Mouse (Mus musculus) layer of hippocampus, adult 9-11 months (tissue): ENCODE data around the gene Poc1b.

Experiments used
- DNase-seq: peaks from one replicate; pipeline ENCODE4 v3.0.0; 2022

Gene Poc1b

DNA sequence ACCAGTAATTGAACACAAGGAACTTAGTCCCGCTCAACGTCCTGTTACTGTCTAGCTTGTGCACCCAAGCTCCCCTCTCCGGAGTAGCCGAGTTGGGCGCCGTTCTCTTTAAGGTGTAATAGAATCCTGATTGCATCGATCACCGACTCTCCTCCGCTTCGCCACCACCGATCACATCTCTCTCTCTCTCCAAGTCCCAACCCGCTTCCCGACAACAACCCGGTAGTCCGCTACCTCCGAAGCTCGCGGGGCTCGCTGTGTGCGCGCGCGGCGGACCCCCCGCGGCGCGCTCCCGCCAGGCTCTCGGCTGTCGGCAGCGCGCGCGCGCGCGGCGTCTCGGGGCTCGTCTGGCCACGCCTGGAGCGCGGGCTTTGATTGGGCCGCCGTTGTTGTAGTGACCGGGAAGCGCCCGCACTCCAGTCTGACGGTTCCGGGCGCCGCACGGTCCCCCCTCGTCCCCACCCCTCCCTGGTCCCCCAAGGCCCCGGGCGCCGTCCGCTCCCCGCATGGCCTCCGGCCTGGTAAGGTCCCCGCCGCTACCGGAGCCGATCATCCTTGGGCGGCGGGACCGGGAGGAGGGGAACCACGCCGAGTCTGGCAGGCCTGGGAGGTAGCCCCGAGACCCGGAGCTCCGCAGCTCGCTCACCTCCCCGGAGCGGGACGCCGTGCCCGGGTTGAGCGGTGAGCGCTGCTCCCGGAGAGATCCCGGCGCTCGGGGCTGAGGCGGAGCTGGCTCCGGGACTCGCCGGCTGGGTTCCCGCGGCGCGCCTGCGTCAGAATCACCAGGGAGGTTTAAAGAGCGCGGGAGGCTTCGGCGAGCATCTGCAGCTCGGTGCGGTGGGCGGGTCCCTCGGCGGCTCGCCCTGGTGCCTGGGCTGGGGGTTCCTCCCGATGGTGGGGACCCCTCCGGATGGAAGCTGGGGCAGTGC, at the start of gene Poc1b:
Gene Poc1b, plus strand, starts transcription at position 334 of the 929 bp plus-strand sequence.
- peak; percentile 82 for DNase-seq

DNA sequence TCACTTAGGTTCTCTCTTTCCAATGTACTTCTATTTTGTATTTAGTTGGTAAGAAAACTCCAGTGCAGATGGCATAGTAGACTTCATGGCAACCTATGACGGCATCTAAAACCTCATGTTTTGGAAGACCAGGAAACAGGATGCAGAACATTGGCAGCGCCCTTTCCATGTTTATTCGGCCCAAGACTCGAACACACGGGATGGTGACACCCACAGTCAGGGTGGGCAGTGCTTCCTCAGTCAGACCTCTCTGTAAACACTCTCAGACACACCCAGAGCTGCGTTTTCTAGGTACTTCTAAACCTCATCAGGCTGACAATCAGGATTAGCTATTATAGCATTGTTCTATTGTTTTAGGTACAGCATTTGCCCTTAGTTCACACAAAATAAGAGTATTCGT, 46.2 kb upstream of the Poc1b start:
- no peak for DNase-seq

DNA sequence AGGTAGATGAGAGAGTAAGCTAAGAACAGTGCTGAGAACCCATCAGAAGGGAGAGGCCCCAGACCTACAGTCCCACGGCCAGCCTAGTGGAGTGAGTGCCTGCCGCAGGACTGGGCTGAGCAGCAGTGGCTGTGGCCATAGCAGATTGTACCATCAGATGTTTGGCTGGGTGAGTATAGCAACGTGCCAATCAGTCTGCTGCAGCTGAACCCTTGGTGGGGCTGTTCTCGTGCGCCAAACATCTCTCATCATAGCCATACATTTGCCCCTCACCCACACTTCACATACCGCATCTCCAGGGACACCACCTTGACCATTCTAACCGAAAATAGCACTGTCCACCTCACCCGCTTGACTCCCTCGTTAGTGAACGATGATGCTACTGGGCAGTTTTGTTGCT, 45.4 kb upstream of the Poc1b start:
- no peak for DNase-seq

DNA sequence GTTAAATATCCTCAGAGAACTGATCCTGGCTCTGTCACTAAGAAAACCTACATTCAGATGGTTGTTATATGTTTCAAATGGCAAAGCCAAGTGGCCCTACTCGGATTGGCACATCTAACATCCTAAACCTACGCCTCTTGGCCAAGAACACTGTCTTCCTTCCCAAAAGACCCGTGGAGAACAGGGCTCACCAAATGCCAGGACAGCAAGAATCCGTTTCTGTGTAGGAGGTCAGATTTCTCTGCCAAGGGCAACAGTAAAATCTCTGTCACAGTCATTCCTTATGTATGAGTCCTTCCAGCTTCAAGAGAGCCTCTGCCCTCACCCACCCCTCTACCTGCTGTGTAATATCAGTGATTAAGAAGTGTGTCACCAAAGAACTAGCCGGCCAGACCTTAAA, 44.3 kb upstream of the Poc1b start:
- no peak for DNase-seq

DNA sequence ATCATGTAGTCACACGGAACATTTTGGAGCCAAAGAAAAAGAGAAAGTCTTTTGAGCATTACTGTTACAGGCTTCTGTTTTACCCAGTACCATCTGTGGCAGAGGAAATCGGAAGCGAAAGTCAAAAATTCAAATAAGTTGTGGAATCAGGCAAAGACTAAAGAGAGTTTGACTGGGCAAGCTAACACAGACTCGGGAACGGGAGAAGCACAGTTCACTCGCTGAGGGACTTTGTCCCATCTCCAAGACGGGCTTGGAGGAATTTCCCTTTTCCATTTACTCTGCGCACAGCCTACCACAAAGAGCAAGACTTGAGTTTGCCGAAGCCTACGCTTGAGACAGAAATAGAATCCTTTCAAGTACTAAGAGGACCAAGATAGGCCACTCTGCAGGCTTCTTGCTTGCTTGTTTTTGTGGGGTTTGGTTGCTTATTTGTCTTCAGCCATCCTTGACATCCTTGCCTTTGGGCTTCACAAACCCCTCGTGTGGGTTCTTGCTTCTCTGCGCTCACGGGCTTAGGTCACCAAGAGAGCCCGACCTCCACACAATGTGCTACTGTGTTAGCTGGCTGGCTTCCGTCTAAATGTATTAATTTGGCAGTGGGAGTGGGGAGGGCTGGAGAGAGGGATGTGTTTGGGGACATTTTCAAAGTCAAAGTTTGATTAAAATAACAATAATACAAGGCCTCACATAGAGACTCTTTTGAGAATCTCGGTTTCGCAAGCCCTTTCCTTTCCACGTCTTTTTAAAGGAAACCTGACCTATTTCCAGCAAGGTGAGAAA, 30.5 kb upstream of the Poc1b start:
- no peak for DNase-seq

DNA sequence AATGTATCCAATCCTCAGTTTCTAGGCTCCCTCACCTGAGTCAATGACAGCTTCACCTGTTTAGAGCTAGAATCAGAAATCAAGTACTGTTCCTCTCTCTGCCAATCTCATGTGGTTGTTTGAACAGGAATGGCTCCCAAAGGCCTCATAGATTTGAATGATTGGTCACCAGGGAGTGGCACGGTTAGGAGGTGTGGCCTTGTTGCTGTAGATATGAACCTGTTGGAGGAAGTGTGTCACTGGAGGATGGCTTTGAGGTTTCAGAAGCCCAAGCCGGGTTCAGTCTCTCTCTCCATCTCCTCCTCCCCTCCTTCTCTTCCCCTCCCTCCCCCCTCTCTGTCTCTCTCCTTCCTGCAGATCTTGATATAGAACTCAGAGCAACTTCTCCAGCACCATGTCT, 28.2 kb upstream of the Poc1b start:
- no peak for DNase-seq

DNA sequence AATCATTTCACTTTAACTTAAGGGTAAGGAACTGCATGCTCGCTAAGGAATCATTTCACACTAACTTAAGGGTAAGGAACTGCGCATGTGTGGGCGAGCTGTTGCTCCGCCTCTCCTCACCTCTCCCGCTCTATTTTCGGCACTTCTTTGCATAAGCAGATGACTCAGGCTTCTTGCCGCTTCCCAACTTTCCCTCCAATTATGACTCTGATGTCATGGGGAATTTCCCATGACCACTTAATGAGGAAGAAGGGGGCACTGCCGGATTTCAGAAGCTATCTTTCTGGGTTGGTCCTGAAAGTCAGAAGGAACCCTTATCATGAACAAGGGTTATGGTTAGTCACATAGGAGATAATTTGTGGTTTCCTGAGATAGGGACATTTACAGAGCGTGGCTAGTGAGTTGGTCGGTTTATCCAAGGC, 25.3 kb upstream of the Poc1b start:
- no peak for DNase-seq

DNA sequence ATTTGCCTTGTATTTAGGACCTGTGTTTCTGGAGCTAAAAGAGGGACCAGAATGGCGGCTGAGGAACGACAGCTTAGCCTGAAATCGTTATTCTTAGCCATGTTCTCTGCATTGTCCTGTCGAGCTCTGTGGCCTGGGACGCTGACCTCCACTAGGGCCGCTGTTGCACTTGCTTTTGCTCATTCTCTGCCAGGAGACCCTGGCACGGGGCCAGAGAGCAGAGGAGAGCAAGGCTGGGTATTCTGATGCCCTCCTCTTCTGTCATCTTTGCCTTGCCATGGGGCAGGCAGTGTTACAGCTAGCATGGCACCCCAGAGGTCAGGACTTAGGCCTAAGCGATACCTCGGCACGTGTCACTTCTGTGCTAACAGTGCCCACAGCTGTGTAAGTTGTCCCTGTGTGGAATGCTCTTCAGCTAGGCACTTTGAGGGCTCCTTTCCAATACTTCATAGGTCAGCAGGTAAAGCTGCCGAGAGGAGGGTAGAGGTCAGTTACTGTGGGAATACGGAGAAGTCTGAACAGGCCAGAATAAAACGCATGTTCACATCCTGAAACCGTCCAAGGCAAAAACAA, 23.3 kb upstream of the Poc1b start:
- no peak for DNase-seq

DNA sequence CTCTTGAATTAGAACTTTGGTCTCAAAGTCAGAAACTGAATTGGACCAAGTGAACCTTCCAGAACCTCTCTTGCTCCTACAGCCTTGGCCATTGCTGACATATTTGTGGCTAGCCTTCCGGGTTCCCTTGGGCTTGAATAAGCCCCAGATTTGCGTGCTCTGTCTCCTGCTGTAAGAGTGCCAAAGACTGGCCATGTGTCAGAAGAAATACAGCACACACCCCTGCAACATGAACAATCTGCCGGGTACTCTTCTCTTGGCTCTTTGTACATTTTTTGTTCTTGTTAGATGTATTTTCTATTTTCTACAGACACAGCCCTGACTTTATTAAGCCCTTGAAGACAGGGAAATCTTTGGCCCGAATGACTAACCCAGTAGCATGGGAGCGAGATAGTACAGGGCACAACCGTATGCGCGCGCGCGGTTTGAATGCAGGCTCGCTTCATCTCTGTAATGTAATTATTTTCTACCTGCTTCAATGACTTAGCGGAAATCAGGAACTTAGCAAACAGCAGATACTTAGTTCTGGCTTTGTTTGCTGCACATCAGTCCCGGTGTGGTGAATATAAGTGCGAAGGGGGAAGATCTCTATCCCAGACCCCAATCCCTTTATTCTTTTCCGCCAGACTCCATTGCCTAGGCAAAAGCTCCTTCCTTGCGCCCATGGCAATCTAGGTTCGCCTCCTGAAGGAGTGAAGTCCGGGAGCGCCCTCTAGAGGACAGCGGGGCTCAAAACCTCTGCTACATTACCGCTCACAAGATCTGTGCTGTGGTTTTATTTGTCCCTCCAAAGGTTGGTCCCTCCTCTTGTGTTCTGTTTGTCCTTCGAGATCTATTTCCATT, 22.2 kb upstream of the Poc1b start:
- peak; percentile 84 for DNase-seq

DNA sequence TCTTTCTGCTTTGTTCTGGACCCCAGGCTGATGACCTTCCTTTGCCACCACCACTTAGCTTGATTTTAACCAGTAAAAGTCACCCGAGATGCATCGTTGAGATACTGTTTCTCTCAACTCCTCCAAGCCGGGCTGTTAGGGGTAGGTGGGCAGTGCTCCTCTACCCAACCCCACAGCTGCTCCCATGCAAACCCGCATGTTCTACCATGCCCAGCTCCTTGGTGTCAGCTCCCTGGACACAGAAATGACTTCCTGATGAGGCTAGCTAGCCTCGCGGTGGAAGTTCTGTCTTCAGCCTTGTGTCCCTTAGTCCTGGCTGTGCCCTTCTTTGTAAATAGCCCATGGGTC, 21.6 kb upstream of the Poc1b start:
- DNase-seq, result no peak

DNA sequence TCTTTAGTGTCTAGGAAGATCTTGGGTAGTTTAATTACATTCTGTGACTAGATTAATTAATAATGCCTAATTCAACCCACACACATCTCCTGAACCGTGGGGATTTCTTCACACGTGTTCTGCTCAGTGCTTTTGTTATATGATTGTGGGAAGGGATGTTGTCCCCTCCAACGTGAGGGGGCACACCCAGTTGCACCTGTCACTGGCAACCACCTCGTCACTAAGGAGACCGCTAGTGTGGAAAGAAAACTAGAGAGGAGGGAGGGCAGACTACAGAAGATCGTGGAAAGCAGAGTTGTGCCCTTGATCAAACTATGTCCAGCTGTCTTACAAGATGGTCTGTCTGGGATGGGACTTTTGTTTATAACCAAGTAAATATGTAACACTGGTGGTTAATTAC, 20.8 kb upstream of the Poc1b start:
- no peak for DNase-seq

DNA sequence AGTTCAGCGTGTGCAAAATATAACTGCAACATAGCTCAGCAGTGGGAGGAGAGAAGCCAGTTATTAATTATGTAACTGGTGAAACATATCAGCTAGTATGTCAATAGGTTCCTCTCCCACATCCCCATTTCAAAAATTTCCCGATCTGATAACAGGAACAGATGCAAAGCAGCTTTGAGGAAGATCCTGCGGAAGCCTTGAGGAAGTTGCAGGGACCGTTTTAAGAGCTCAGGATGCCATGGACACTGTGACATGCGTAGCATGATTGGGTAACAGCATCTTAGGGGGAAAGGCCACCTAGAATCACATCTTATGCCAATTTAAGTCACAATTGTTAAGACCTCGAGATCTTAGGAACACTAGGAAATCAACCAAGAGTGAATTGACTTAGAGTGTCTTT, 16.9 kb upstream of the Poc1b start:
- DNase-seq, result no peak

DNA sequence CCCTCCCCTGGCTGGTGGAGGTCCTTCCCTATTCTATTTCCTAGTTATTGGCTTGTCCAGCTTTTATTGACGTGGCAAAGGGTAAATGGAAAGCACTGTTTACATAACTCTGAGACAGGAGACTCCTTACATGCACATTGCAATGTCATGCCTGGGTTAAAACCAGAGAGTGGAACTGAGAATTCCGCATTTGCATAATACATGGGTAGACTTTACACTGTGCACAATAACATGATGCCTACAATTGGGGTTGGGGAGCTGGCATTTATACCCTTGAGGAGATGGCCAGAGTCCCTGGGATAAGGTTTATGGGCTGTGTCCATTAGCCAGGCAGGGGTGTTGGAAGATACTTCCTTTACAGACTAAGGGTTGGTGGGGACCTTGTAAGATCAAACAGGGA, 13.5 kb upstream of the Poc1b start:
- no peak for DNase-seq

DNA sequence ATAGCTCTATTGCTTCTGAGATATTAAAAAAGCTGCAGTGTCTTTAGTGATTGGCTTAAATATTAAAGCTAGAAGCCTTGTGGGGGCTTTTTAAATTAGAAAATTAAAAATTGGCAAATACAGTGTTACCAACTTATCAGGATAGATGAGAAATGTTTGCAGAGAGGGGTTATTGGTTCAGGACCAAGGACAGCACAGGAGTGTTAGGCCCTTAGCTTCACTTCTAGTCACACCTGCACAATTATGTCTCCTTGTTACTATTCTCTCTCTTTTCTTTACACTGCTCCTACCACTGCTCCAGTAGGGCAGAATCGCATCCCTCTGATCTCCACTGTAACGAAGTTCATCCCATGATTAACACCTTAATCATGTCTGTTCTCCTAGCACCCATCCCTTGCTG, 11.7 kb upstream of the Poc1b start:
- no peak for DNase-seq

DNA sequence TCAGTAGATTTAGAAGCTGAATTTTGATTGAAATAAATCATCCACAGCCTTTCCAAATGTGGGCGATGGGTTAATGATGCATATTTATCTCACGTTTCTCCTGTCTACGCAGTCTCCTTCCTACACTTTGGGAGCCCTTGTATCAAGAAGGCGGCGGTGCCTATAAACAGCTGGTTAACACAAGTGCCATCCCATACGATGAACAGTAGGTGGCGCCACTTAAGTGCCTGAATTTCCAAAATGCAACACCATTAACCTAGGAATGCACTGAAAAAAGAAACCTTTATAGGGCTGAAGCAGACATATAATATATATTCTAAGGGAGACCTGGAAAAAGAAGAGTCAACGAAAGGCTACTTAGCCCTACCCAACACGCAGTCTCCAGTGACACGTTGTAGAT, 9.5 kb upstream of the Poc1b start:
- DNase-seq, result no peak

DNA sequence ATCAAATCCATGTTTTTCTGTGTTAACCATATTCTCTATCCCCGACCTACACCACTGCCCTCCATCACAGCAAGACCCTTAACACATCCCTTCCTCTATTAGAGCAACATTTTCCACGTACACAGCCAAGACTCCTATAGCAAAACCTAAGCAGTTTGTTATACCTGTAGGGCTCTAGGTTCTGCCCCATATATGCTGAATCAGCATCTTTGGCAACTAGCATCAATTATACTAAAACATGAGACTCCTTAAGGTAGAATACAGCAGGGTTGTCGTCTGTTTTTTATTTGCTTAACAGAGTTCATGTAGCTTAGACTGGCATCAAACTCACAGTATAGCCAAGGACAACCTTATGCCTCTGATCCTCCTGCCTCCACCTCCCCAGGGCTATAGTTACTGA, 1.3 kb upstream of the Poc1b start:
- DNase-seq, result no peak

DNA sequence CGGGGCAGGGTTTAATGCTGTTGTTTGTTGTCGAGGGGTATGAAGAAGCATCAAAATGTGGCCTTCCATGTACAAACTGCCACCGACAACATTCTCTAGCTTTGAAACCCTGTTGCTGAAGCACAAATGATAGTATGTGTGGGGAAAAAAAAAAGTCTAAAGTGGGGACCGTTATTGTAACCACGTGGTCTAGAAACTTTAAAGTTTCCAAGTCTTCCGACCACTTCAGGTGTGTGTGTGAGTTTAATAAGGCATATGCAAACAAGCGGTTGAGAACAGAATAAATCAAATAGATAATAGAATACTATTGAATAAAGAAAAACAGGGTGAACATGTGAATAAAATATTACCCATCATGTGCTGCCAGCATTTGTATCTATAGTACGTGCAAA, 529 bp upstream of the Poc1b start:
- DNase-seq, result no peak

DNA sequence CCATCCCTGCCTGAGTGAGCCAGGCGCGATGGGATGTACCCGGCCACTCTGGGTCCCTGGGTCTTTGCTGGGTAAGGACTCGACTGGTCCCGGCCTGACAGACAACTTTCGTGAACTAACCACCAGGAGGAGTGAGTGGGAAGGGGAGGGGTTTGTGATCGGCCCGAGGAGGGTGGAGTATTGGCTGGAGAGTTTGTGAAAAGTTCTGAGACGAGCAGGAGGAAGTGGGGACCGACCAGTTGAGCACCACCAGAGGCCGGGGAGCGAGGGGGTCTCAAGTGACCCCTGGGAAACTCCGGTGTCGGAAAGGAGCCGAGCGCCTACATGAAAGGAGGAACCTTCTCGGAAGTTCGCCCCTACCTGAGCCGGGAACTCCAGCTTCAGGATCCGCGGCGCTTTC, 1.1 kb downstream of the Poc1b start, which contains the start of gene Galnt4:
Gene Galnt4, plus strand, starts transcription at position 196 of the 400 bp plus-strand sequence.
- DNase-seq, result peak; percentile 81

DNA sequence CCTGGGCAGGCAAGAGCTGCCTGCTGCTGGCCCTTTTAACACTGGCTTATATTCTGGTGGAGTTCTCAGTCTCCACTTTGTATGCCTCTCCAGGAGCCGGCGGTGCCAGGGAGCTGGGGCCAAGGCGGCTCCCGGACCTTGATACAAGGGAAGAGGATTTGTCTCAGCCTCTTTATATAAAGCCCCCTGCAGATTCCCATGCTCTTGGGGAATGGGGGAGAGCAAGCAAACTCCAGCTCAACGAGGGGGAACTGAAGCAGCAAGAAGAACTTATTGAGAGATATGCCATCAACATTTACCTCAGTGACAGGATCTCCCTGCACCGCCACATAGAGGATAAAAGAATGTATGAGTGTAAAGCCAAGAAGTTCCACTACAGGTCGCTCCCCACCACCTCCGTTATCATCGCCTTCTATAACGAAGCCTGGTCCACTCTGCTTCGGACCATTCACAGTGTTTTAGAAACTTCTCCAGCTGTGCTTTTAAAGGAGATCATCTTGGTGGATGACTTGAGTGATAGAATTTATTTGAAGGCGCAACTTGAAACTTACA, 1.7 kb downstream of the Poc1b start:
- DNase-seq, result no peak

DNA sequence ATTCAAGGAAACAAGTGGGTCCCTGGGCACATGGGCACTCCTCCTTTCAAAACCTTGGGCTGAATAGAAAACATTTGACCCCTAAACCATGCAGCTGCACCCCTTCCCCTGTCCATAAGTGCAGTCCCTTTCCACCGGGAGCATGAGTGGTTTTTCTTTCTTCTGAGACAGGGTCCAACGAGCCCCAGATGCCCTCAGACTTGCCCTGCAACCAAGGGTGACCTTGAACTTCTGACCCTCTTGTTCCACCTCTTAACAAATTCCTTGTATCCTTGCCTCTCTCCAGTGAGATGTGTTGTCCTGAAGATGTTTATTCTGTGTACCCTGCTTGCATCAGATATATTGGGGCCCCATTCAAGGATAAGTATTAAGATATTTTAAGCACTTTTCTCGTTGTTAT, 6.7 kb downstream of the Poc1b start:
- no peak for DNase-seq

DNA sequence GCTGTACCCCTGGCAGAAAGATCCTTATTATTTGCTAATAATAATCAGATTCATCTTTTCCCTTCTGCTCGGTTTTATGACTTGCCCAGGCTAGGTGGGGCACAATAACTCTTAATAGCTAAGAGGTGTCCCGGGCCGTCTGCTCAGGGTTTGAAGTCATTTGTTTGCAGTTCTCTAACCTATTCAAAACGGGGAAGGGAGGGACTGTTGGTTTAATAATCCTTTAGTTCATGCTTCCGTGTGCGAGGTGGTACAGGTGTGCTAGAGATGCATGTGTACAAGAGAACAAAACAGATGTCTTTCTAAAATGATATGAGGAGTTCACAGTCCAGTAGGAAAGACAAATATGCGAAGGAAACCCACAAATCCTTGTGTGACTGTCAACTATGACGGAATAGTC, 7.5 kb downstream of the Poc1b start:
- DNase-seq, result no peak

DNA sequence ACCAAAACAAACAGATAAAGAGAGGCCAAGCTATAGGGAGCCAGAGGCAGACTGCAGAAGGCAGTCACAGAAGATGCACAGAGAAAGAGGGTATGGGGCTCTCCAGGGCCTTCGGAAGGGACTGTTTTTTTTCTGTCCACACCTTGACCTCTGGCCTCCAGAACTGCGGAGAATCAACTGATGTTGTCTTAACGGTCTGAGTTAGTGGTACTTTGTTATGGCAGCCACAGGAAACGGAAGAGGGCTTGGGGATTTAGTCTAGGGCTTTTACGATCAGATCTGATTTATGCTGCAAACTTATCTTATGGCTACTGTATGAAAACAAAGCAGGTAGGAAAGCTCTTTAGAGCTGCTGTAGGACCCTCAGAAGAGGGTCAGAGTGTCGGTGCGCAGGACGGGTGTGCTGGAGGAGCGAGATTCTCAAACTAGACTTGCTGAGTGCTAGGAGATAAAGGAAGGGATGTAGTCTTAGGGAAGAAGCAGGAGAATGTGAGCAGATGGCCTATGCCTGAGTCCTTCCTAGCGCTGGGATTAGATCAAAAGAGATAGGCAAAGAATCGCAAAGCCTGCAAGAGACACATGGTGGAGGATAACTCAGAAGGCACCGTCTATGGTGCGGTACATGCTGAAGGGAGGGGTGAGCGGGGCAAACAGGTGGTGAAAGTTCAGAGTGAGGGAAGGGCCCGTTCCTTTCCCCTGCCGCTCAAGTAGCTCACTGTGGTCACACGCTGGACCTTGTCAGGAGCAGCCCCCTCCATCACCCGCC, 8.8 kb downstream of the Poc1b start:
- no peak for DNase-seq
